Mouse (Mus musculus) R1 (cell line): ENCODE results near the gene Otud6a.
A peak's percentile ranks its signal among the peaks of the same experiment; 100 is the strongest.
"Not testable (repeated sequence)": the region's sequence is repeated elsewhere in the genome, so short reads cannot be mapped to it uniquely, and the experiment has no call there.

Experiments used
- DNase-seq: peaks from one replicate; pipeline ENCODE4 v3.0.0-alpha.2; 2018; ENCODE audit warnings: low read depth, low spot score

The Otud6a gene

GRCm38 (mm10) chrX:100428693-100429092 lies at the start of gene Otud6a:
TSS of gene Otud6a (plus strand) at chrX:100429013.
- DNase-seq, result peak; percentile 66

GRCm38 (mm10) chrX:100389887-100390286 lies 38.9 kb upstream of the Otud6a start:
- no peak for DNase-seq

DNA sequence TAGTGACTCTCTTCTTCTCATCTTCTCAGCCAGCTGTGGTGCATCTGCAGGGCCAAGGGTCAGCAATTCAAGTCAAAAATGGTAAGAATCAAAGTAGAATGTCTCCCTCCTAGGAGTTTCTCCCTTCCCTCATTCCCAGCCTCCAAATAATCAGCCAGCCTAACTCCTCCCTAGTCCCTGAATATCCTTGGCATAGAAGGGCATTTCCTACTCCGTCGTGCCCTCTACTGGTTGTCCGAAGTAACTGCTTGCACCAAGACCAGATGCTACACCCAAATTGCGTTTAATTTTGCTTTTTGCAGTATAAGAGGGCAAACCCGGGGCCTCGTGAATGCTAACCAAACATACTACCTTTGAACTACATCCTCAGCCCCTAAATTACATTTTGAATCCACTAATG lies 36.5 kb upstream of the Otud6a start:
- DNase-seq, result peak; percentile 46

DNA sequence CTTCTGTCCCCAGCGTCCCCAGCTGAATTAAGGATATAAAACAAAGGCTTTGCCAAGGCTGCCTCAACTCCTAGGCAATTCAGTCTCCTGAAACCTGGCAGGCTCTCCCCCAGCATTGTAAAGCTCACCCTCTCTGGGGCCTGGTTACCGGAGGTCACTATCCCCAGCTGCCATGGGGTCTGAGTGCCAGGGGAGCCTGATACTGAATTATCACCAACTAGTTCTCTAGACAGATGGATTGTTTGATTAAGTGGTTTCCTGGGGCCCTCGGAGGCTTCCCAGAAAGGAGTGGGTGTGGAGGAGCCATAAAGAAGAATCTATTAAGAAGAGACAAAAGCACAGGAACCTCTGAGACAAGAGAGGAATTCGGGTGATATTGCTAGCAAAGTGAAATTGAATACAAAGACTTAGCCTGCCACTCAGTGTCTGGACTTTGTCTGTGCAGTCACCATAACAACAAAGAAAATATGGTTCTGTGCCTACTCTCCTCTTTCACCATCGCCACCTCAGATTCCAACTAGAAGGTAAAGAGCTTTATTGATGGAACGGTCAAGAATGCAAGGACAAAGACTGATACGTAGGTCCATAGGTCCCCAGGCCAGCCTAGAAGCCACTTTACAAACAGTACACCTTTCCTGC lies 34.5 kb upstream of the Otud6a start:
- no peak for DNase-seq

- DNase-seq, result peak; percentile 57
Measured at GRCm38 (mm10) chrX:100395026-100395425, 33.8 kb upstream of the Otud6a start.

DNA sequence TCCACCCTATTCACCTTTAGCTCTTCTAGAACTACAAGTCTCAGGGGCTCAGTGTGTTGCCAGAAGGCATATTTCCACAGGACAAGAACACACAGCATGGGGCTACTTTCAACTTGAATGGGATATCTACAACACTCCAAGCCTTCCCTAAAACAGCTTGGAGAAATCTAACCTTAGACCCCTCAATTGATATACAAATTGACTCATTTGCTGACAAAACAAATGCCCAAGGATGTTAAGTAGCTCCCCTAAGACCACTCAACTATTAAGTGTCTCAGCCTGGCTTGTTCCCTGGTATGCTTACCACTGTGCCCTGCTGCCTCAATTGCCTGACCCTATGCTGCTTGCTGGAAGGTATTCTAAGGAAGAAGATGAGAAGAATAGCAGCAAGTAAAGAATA lies 27.9 kb upstream of the Otud6a start:
- peak; percentile 50 for DNase-seq

DNA sequence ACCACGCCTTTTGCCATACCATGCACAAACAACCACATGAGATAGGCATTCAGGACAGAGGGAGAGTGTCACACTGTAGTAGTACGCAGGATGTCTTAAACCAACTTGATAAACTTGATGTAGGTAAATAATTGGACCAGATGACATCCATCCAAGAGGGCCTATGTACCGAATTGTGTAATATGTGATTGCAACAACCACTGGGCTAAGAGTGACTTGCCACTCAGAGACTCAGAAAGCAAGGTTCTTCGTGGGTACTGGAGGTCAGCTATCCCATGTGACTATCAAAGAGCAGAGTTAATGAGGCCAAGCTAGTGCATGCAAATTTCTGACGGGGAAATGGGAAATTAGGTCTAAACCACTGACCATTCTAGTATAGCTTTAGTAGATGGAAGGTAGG lies 27.2 kb upstream of the Otud6a start:
- no peak for DNase-seq

- DNase-seq, result peak; percentile 67
Measured at GRCm38 (mm10) chrX:100409245-100409644, 19.6 kb upstream of the Otud6a start.

DNA sequence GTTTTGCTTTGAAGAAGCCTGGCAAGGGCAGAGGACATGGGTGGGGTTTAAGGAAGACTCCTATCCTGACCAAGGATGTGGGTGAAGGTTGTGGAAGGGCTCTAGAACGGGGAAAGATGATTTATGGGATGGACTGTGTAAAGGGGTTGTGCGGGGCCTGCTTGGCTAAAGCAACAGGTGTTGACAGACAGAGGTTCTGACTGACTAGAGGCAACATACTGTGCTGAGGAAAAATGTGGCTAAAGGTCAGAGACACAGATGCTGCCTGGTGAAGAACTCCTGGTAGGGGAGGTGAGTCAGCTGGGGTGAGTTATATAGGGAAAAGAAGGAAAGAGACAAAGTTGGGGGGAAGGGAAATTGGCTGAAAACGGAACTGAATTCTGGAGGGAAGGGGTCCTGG lies 3.5 kb downstream of the Otud6a start:
- DNase-seq, result no peak

- not testable (repeated sequence) for DNase-seq
Measured at GRCm38 (mm10) chrX:100442617-100443016, 13.8 kb downstream of the Otud6a start, which contains the start of gene Awat2. TSS of gene Awat2 (minus strand) at chrX:100442717.

DNA sequence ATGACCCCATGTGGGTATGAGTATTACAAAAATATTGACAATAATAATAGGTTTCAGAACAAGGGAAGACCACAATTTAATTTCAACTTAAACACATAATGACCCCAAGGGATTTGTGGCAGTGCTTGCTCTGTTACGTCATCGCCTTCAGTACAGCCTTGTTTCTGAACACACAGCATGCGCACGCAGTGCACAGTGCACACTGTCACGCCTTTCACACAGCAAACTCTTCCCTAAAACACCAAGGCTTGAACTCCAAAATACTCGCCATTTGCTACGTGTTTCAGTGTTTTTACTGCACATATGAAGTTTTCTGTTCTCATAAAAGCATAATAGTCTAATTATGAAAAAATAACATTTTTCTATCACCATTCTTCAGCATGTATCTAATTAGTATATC lies 14.7 kb downstream of the Otud6a start:
- no peak for DNase-seq

DNA sequence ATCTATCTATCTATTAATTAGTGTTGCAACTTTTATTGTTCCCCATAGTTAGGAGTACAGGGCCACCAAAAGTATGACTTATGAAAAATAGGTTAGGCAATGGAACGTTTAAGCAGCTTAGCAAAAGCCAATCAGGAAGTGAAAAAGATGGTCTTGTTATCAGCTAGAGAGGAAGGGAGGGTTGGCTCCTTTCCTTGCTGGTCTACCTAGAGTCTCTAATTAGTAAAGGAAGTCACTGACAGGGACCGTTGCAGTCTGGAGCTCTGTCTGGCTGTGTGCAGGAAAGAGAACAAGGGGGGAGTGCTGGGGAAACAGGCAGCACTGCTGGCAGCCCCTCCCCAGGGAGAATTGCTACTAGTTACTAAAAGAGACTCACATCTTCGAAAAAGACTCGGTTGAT lies 39.2 kb downstream of the Otud6a start:
- no peak for DNase-seq

- DNase-seq, result no peak
Measured at GRCm38 (mm10) chrX:100470126-100470525, 41.3 kb downstream of the Otud6a start.

DNA sequence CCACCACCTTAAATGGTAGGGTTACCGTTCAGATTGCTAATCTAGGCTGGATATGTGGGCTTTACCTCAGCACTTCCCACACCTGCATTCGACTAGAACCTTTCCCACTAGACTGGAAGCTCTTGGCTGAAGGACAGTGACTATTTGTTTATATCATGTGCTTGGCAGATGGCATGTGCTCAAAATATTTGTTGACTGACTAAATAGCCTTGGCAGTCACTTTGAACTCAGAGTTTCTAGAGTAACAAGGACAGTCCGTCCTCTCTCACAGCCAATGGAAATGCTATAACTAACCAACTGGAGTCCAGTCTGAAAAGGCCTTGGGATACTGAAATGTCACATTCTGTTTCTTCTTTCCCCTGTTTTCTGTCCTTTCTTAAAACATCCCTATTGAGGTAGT lies 42.7 kb downstream of the Otud6a start:
- no peak for DNase-seq

GRCm38 (mm10) chrX:100475569-100476223 lies 46.9 kb downstream of the Otud6a start:
- DNase-seq, result no peak
